Mouse (Mus musculus): ENCODE measurements around the gene Iqcd.

- no peak for TF ChIP-seq GATA1 (IDR thresholded peaks at IDR 0.05; ENCODE audit: borderline replicate concordance, low read length)
- TF ChIP-seq FLI1 (IDR thresholded peaks at IDR 0.05; ENCODE audit: low read length): no peak
These were observed 39.8 kb downstream of the Iqcd start for GRCm38 (mm10) chr5:120628624-120629023.

Data from megakaryocyte, embryonic 14.5 days (primary cell).